Mouse (Mus musculus) forebrain, postnatal 0 days (tissue): ENCODE results near the gene Rsbn1l. TPM values are rescaled to one million over a fixed set of nuclear protein-coding genes. Genes with fewer than 3 reads are reported as not detected.

ENCODE experiments used
- ATAC-seq: fragments of 200-750 bp; cut with Nextera tagmentation; 2 replicates; pipeline ENCODE4 v1.8.0; 2017; ENCODE audit warnings: mild to moderate bottlenecking, moderate library complexity
- DNase-seq: peaks from one replicate; pipeline ENCODE4 v3.0.0-alpha.2; 2015
- H3K27ac ChIP-seq: fragments of 300-500 bp; sonication (generic); 2 replicates; pipeline ENCODE4 v1.5.1; 2014; ENCODE audit warnings: low read depth, mild to moderate bottlenecking, antibody characterized with exemption, low read length, moderate library complexity, mixed read lengths
- H3K27me3 ChIP-seq: fragments of 300-500 bp; sonication (generic); 2 replicates; pipeline ENCODE4 v1.6.1; 2014; ENCODE audit warnings: mild to moderate bottlenecking, low read length, mixed read lengths; ENCODE audit not compliant: insufficient read depth
- H3K36me3 ChIP-seq: fragments of 300-500 bp; sonication (generic); 2 replicates; pipeline ENCODE4 v1.6.1; 2014; ENCODE audit warnings: mild to moderate bottlenecking, moderate library complexity; ENCODE audit not compliant: insufficient read depth
- H3K4me1 ChIP-seq: fragments of 300-500 bp; sonication (generic); 2 replicates; pipeline ENCODE4 v1.6.1; 2014; ENCODE audit warnings: antibody characterized with exemption; ENCODE audit not compliant: insufficient read depth
- H3K4me2 ChIP-seq: fragments of 300-500 bp; sonication (generic); 2 replicates; pipeline ENCODE4 v1.6.1; 2014; ENCODE audit warnings: low read depth, mild to moderate bottlenecking, moderate library complexity
- H3K4me3 ChIP-seq: fragments of 300-500 bp; sonication (generic); 2 replicates; pipeline ENCODE4 v1.5.1; 2014; ENCODE audit warnings: low read depth, low read length, mixed read lengths
- H3K9ac ChIP-seq: fragments of 300-500 bp; sonication (generic); 2 replicates; pipeline ENCODE4 v1.6.1; 2014; ENCODE audit warnings: mild to moderate bottlenecking
- H3K9me3 ChIP-seq: fragments of 300-500 bp; sonication (generic); 2 replicates; pipeline ENCODE4 v1.6.1; 2016; ENCODE audit warnings: low read length
- CTCF ChIP-seq: sonication (generic); IDR thresholded peaks from 2 replicates; pipeline ENCODE4 v1.5.1; 2016; ENCODE audit warnings: antibody characterized with exemption, control low read depth, low read depth
- WGBS: fragments of 180-500 bp; shearing (Covaris S2); extraction: QIAGEN DNeasy Blood & Tissue Kit; methylation state at CpG from one replicate; pipeline ENCODE4 v1.1.7; 2014; 5-methylcytosine and 5-hydroxymethylcytosine counted together
- polyA plus RNA-seq: library from polyadenylated mRNA; unstranded; fragments of >200 nt; fragmentation: Nextera tagmentation; extraction: Ambion mirVana; gene quantifications from 2 replicates; pipeline ENCODE4 v1.2.1, GENCODE M21; 2015
- total RNA-seq: library from RNA; depleted of rRNA; stranded (reverse); fragments of >200 nt; gene quantifications from 2 replicates; pipeline ENCODE4 v1.2.3, GENCODE M21; 2014

Rsbn1l gene
- total and polyA plus RNA-seq, 2 experiments from 2014 or later, result 3.1 to 5.4 TPM

DNA sequence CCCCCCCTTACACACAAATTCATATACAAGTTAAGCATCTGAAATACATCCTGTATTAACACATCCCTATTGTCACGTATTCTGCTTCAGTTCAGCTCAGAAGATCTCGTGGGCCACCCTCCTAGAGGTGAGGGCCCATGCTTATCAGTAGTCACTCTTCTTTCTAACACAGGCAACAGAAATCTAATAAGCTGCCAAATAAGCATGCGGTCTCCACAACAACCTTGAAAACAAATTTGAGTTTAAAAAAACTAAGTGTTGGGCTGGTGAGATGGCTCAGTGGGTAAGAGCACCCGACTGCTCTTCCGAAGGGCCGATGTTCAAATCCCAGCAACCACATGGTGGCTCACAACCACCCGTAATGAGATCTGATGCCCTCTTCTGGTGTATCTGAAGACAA is 50.0 kb downstream of the Rsbn1l start:
- Histone ChIP-seq H3K9me3 (no peaks in the 10 kb centered on the region), H3K27ac (no peak overlapping the region), H3K27me3 (no peaks in the 10 kb centered on the region), H3K4me3 (no peak overlapping the region), H3K4me1 (no peaks in the 10 kb centered on the region), H3K4me2 (no peak overlapping the region), H3K9ac (no peak overlapping the region), H3K36me3 (peaks cover 11% of the 10 kb centered on the region; the same call in 1 of the 2 replicates)
- no peak for TF ChIP-seq CTCF
- WGBS, result 94% methylated on average over 7 of the region's 7 CpGs
- DNase-seq (no peak), ATAC-seq (no peak)

- ATAC-seq, result no peak
- WGBS, result 92% methylated on average over 2 of the region's 2 CpGs
- TF ChIP-seq CTCF, result no peak
Measured at GRCm38 (mm10) chr5:20905437-20905836, 50.8 kb downstream of the Rsbn1l start.

DNA sequence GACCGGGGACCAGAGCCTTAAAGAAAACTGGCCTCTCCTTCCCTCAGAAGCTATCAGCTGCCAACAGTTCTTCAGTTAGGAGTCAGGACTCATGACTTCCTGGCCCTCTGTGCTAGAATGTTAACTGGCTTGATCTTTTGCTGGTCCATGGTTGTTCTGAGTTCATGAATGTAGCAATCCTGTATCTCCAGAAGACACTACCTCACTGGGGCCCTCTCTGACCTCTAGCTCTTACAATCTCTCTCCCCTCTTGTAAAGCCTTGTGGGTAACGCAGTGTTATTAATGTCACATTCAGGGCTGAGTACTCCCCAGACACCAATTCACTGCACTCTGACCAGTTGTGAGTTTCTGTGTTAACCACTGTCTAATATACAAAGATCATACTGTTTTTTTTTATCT is 51.6 kb downstream of the Rsbn1l start:
- no peak for ATAC-seq

More at GRCm38 (mm10) chr5:20905437-20905836, 50.8 kb downstream of the Rsbn1l start:
- Histone ChIP-seq H3K27me3 (no peaks in the 10 kb centered on the region), H3K27ac (no peak overlapping the region), H3K4me1 (no peaks in the 10 kb centered on the region), H3K9ac (no peak overlapping the region), H3K4me2 (no peak overlapping the region), H3K4me3 (no peak overlapping the region), H3K36me3 (peaks cover 16% of the 10 kb centered on the region), H3K9me3 (no peaks in the 10 kb centered on the region)
- no peak for DNase-seq

GRCm38 (mm10) chr5:20897446-20898167 is 58.6 kb downstream of the Rsbn1l start:
- Histone ChIP-seq H3K4me2 (no peak overlapping the region), H3K4me1 (no peaks in the 10 kb centered on the region), H3K9me3 (no peaks in the 10 kb centered on the region), H3K27me3 (no peaks in the 10 kb centered on the region), H3K4me3 (no peak overlapping the region), H3K9ac (no peak overlapping the region), H3K27ac (no peak overlapping the region), H3K36me3 (peaks cover 22% of the 10 kb centered on the region)
- no peak for TF ChIP-seq CTCF
- ATAC-seq, result no peak
- 95% methylated on average over 2 of the region's 2 CpGs for WGBS
- no peak for DNase-seq

More for the DNA sequence above, 51.6 kb downstream of the Rsbn1l start:
- H3K27me3 ChIP-seq, result no peaks in the 10 kb centered on the region
- WGBS, result 95% methylated on average over 2 of the region's 2 CpGs
- no peak overlapping the region for H3K4me2 ChIP-seq
- H3K27ac ChIP-seq, result no peak overlapping the region
- no peaks in the 10 kb centered on the region for H3K4me1 ChIP-seq
- H3K4me3 ChIP-seq, result no peak overlapping the region
- DNase-seq, result no peak
- no peak for TF ChIP-seq CTCF
- H3K9ac ChIP-seq, result no peak overlapping the region
- H3K9me3 ChIP-seq, result no peaks in the 10 kb centered on the region
- H3K36me3 ChIP-seq, result peaks cover 19% of the 10 kb centered on the region

GRCm38 (mm10) chr5:20884036-20884620 is 72.1 kb downstream of the Rsbn1l start:
- 77% methylated on average over 4 of the region's 4 CpGs for WGBS
- TF ChIP-seq CTCF, result no peak
- no peak for ATAC-seq
- DNase-seq, result no peak
- H3K4me2 ChIP-seq, result no peak overlapping the region
- H3K4me3 ChIP-seq, result no peak overlapping the region
- H3K9me3 ChIP-seq, result no peaks in the 10 kb centered on the region
- H3K4me1 ChIP-seq, result peaks cover 19% of the 10 kb centered on the region; the same call in 1 of the 2 replicates
- H3K9ac ChIP-seq, result no peak overlapping the region
- H3K27ac ChIP-seq, result no peak overlapping the region
- no peaks in the 10 kb centered on the region; the same call in 1 of the 2 replicates for H3K36me3 ChIP-seq
- no peaks in the 10 kb centered on the region for H3K27me3 ChIP-seq

- H3K27ac ChIP-seq, result peak within 1 kb of the TSS; percentile 94
- H3K9me3 ChIP-seq, result no peaks in the 10 kb centered on the region
- H3K4me3 ChIP-seq, result peak within 1 kb of the TSS; percentile 90
- H3K4me1 ChIP-seq, result peaks cover 19% of the 10 kb centered on the region; the same call in 1 of the 2 replicates
- 1% methylated on average over 73 of the region's 94 CpGs for WGBS
- H3K36me3 ChIP-seq, result no peaks in the 10 kb centered on the region; the same call in 1 of the 2 replicates
- H3K4me2 ChIP-seq, result peak within 1 kb of the TSS; percentile 69
- TF ChIP-seq CTCF, result peak; percentile 16; the same call in 1 of the 2 replicates
- peak; percentile 99 for DNase-seq
- ATAC-seq, result peak; percentile 97
- peak within 1 kb of the TSS; percentile 78 for H3K9ac ChIP-seq
- no peaks in the 10 kb centered on the region for H3K27me3 ChIP-seq
Measured at GRCm38 (mm10) chr5:20881915-20882800, 74.0 kb downstream of the Rsbn1l start, which contains the start of the genes Phtf2 and Tmem60. Gene Phtf2, minus strand, starts transcription at chr5:20882124. Gene Tmem60, plus strand, starts transcription at chr5:20882191.
